Mouse (Mus musculus) embryonic fibroblast, embryonic 13.5 days (primary cell): Measurements from ENCODE around the gene Ssty1. TPM values are rescaled to one million over a fixed set of nuclear protein-coding genes. Genes with fewer than 3 reads are reported as not detected.
"Not testable (repeated sequence)": the region's sequence is repeated elsewhere in the genome, so short reads cannot be mapped to it uniquely, and the experiment has no call there.

Experiments used
- H3K27ac ChIP-seq: 2 replicates; pipeline ENCODE4 v1.5.1; 2012; ENCODE audit warnings: low read length, control low read depth, inconsistent platforms; ENCODE audit not compliant: insufficient read depth
- H3K4me1 ChIP-seq: 2 replicates; pipeline ENCODE4 v1.6.1; 2011; ENCODE audit warnings: low read length; ENCODE audit not compliant: control insufficient read depth, insufficient read depth
- H3K4me3 ChIP-seq: 2 replicates; pipeline ENCODE4 v1.5.1; 2011; ENCODE audit warnings: mild to moderate bottlenecking, control low read depth, low read length; ENCODE audit not compliant: insufficient read depth
- polyA plus RNA-seq: library from polyadenylated mRNA; stranded (reverse); fragments of >200 nt; gene quantifications from 2 replicates; pipeline ENCODE4 v1.2.4, GENCODE M21; 2011; ENCODE audit warnings: low read depth; ENCODE audit not compliant: missing spikeins, insufficient read length

The Ssty1 gene
- polyA plus RNA-seq, result not detected in 2 replicates

- H3K27ac ChIP-seq, result not testable (repeated sequence)
Measured at GRCm38 (mm10) chrY:18088816-18089215, at the start of gene Ssty1. Gene Ssty1 (plus strand): TSS chrY:18089116.

GRCm38 (mm10) chrY:18061712-18062111 is 27.2 kb upstream of the Ssty1 start, which contains the start of gene Gm21764:
Gene Gm21764 (minus strand): TSS chrY:18061812.
- H3K4me3 ChIP-seq, result not testable (repeated sequence)

More at GRCm38 (mm10) chrY:18088816-18089215, at the start of gene Ssty1:
- not testable (repeated sequence) for H3K4me3 ChIP-seq, H3K4me1 ChIP-seq

More at GRCm38 (mm10) chrY:18061712-18062111, 27.2 kb upstream of the Ssty1 start, which contains the start of gene Gm21764:
- not testable (repeated sequence) for H3K27ac ChIP-seq, H3K4me1 ChIP-seq

Other genes starting within 250 kb of the Ssty1 start
- gene Gm21904, start 242.8 kb upstream of the Ssty1 start, polyA plus RNA-seq, result not detected in 2 replicates
- not detected in 2 replicates for gene Gm20772, start 214.4 kb upstream of the Ssty1 start, polyA plus RNA-seq
- not detected in 2 replicates for gene Gm20831, start 214.4 kb upstream of the Ssty1 start, polyA plus RNA-seq
- gene Srsy, start 151.8 kb upstream of the Ssty1 start, polyA plus RNA-seq, result not detected in 2 replicates
- gene Gm21764, start 27.3 kb upstream of the Ssty1 start, polyA plus RNA-seq, result not detected in 2 replicates